Comparison of ENCODE assay signal across 8 mouse cellular contexts in the genomic region with DNA sequence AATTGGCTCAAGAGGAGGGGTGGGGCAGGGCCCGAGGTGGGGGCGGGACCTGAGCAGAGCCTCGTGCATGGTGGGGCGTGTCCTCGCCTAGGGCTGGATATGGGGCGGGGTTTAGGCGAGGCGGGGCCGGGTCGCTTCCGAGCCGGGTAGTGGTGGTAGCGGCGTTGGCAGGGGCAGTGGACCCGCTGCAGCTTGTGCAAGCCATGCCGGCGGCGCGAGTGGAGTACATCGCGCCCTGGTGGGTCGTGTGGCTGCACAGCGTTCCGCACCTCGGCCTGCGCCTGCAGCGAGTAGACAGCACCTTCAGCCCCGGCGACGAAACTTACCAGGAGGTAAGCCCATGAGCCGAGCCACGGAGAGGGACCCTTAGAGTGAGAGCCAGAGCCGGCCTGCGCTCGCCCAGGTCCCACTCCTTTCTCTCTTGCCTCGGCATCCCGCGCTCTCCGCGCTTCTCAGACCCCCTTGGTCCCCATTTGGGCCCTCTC. TPM values are rescaled to one million over a fixed set of nuclear protein-coding genes. Genes with fewer than 3 reads are reported as not detected.
DNase-seq lines count a peak whose midpoint lies in the region; ATAC-seq lines count a peak whose summit lies in the region.

Ttyh2 (plus strand) TSS at position 91 of the 485 bp plus-strand sequence.

- DNase-seq in layer of hippocampus, adult 11-12 months (ENCODE audit: low spot score): peak; percentile 76
- DNase-seq in layer of hippocampus, adult 9-10 months (ENCODE audit: low spot score): no peak
- peak; percentile 93 for DNase-seq in embryo, embryonic 10 days (ENCODE audit: low spot score)
- DNase-seq in gastrocnemius, postnatal 25 days: peak; percentile 88
- DNase-seq in left cerebral cortex, postnatal 36 days (ENCODE audit: low spot score in 2 of 2): peak; percentile 38 to 44
- peak; percentile 87 for DNase-seq in mesoderm, embryonic 11.5 days (ENCODE audit: low read depth, low spot score)
- DNase-seq in skeletal muscle tissue, adult 2 months (ENCODE audit: low read depth, low spot score): peak; percentile 78

- ATAC-seq in inflammation-experienced regulatory T-cells, adult 6 months: peak; percentile 60

- intact Hi-C loops in left cerebral cortex, postnatal 36 days (cut with DNase I): loop anchor here (5.0 to 10.0 kb wide), 3 partner anchors 52 to 239 kb away; partner anchors contain the start of genes Btbd17, Dnaic2 and Gpr142

RNA-seq across cellular contexts. Expression of gene Ttyh2, which starts in this region (rescaled TPM):
- total RNA-seq in gastrocnemius, postnatal 25 days (2021): 10 to 100 TPM; 17.9 to 20.1 TPM
- 1 to 10 TPM; 2.4 to 3.6 (median 3.4) TPM for polyA plus RNA-seq in inflammation-experienced regulatory T-cells, adult 6 months (2017; shearing (Covaris generic))
- total RNA-seq in left cerebral cortex, postnatal 36 days (2021): 10 to 100 TPM; 20.8 to 31.0 TPM
